Mouse (Mus musculus): ENCODE results near the gene Tnfrsf13c. TPM values are rescaled to one million over a fixed set of nuclear protein-coding genes. Genes with fewer than 3 reads are reported as not detected.
A peak's percentile ranks its signal among the peaks of the same experiment; 100 is the strongest.

Gene Tnfrsf13c
- total RNA-seq, 2 experiments from 2014 or later, result 0.69 to 1.0 TPM

- DNase-seq (ENCODE audit: low spot score in 2 of 2), result no peak
Measured at GRCm38 (mm10) chr15:82230098-82230611, 6.0 kb upstream of the Tnfrsf13c start.

- DNase-seq (ENCODE audit: low spot score in 2 of 2), result no peak
Measured at GRCm38 (mm10) chr15:82229542-82230045, 5.4 kb upstream of the Tnfrsf13c start.

DNA sequence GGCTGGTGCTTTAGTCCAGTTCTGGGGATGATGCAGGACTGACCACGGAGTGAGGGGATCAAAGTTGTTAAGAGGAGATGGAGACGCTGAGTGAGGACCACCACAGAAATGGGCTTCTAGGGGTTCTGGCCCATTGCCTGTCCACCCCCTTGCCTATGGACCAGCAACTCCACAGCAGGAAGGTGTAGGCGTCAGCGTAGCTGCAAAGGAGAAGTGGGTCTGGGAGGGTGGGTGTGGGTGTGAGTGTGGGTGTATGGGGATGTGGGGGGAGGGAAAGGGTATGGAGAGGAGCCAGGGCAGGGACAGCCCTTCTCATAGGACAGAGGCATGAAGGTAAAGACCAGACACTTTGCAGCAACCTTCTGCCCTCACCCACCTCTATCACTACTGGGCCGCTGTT is 1.6 kb upstream of the Tnfrsf13c start:
- DNase-seq (ENCODE audit: low spot score in 2 of 2), result no peak

- no peak for DNase-seq (ENCODE audit: low spot score in 2 of 2)
Measured at GRCm38 (mm10) chr15:82224602-82225215, 540 bp upstream of the Tnfrsf13c start.

GRCm38 (mm10) chr15:82223251-82223650 is 918 bp downstream of the Tnfrsf13c start:
- no peak for DNase-seq (ENCODE audit: low spot score in 2 of 2)

DNA sequence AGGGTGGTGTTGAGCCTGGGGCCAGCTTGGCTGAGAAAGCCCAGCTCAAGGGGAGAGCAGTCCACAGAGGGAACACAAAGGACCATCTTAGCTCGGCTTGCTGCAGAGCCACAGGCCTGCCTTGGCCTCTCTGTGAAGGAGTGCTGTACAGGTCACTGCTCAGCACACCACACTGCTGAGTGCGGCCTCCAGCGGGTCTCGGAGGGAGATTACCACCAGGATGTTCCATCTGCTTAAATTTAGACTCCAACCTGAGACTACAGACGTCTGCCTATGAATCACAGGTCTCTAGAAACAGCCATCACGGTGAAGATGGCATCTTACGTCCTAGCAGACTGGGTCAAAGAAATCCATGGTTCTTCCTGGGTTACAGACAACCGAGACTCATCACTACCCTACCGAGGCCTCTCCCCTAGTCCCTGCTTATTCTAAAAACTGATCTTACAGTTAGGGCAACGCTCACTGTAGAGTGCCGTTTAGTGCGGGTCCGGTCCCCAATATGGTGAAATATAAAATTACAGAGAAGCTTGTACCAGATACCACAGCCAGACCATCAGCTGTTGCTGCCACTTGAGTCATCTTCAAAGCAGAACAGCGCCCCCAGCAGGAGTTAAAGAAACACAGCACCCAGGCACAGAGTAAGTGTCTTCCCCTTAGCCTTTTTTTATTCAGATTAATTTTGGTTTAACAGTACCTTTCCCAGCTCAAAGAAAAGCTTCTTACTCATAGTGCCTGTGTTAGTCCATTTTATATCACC is 2.9 kb downstream of the Tnfrsf13c start:
- no peak for DNase-seq (ENCODE audit: low spot score in 2 of 2)

- DNase-seq (ENCODE audit: low spot score in 2 of 2), result no peak
Measured at GRCm38 (mm10) chr15:82220003-82220675, 4.0 kb downstream of the Tnfrsf13c start.

DNA sequence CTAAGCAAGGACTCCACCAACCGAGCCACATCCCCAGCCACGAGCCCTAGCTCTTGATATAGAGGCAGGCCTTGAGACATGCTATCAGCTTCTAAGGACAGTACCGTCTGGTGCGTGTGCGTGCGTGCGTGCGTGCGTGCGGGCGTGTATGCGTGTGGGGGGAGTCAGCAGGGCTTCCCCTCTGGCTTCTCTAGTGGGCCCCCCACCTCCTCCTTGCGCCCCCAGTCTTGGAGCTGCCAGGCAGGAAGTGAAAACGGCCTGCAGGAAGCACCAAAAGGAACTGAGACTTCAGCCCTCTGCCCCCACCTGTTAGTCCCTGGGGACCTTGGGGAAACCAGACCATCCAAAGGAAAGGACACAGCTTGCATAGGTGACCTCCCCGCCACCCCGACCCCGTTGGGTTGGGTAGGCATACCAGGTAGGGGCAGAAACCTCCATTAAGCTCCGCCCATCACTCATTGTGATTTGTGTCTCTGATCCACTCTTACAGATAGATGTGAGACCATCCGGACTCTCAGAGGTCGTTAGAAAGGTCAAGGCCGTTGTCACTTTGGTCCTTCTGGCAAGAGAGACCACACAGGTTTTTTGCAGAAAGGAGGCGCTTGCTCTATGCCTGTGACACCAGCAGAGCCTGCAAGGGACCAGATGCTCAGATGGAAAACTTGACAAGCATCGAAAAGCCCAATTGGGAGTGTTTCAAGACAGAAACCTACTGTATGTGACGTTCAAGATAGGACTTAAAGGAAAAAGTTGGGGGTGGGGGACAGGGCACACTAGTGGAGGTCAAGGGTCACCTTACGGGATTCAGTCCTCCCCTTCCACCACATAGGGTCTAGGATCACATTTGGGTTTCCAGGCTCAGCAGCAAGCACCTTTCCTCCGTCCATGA is 5.1 kb downstream of the Tnfrsf13c start:
- no peak for DNase-seq (ENCODE audit: low spot score in 2 of 2)

GRCm38 (mm10) chr15:82217980-82218379 is 6.2 kb downstream of the Tnfrsf13c start:
- DNase-seq (ENCODE audit: low spot score in 2 of 2), result no peak

GRCm38 (mm10) chr15:82217039-82217438 is 7.1 kb downstream of the Tnfrsf13c start:
- no peak for DNase-seq (ENCODE audit: low spot score in 2 of 2)

DNA sequence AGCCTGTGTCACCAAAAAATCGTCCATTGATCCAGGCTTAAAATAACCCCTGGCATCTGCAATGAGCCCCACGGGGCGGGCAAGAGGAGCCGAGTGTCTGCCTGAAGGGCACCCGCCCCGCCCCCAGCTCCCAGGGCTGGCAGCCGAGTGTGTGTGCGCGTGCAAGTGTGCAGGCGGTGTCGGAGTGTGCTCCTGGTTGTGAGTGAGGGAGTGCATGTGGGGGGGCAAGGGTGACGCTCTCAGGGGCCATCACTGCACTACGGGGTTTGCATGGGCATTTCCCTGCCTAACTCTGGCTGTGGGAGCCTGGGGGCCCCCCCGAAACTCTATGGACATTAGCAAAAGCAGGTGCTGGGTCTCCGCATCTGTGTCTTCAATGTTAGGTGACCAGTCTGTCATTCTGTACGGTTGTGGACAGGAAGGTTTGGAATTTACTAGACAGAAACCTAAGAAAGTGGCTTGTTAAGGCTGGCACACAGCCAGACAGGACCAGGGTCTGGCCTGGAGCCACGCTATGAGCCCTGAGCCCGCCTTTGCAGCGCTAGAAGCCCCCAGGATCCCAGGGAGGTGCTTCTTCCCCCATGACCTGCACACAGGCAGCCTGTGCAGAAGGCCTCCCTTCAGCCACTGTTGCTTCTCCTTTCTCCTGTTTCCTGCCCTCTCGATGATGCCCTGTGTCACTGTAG is 7.9 kb downstream of the Tnfrsf13c start:
- DNase-seq (ENCODE audit: low spot score in 2 of 2), result no peak

GRCm38 (mm10) chr15:82215332-82216046 is 8.7 kb downstream of the Tnfrsf13c start:
- no peak for DNase-seq (ENCODE audit: low spot score in 2 of 2)

GRCm38 (mm10) chr15:82213222-82213621 is 10.9 kb downstream of the Tnfrsf13c start:
- no peak for DNase-seq (ENCODE audit: low spot score in 2 of 2)

DNA sequence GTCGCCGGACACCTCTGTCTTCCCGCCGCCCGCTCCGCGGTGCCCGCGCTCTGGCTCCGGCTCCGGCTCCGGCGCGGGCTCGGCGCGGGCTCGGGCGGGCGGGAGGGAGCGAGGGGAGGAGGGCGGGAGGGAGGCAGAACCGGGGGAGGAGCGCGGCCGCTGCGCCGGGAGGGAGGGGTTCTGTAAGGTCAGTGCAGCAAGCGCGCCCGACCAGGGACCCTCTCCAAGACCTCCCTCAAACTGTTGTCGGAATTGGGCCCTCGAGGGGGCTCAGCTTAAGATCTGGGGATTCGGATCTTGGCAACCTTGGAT is 11.5 kb downstream of the Tnfrsf13c start, which contains the start of gene Shisa8:
Gene Shisa8 (minus strand): TSS at position 64 of the 312 bp plus-strand sequence.
- DNase-seq (ENCODE audit: low spot score in 2 of 2), result no peak

DNA sequence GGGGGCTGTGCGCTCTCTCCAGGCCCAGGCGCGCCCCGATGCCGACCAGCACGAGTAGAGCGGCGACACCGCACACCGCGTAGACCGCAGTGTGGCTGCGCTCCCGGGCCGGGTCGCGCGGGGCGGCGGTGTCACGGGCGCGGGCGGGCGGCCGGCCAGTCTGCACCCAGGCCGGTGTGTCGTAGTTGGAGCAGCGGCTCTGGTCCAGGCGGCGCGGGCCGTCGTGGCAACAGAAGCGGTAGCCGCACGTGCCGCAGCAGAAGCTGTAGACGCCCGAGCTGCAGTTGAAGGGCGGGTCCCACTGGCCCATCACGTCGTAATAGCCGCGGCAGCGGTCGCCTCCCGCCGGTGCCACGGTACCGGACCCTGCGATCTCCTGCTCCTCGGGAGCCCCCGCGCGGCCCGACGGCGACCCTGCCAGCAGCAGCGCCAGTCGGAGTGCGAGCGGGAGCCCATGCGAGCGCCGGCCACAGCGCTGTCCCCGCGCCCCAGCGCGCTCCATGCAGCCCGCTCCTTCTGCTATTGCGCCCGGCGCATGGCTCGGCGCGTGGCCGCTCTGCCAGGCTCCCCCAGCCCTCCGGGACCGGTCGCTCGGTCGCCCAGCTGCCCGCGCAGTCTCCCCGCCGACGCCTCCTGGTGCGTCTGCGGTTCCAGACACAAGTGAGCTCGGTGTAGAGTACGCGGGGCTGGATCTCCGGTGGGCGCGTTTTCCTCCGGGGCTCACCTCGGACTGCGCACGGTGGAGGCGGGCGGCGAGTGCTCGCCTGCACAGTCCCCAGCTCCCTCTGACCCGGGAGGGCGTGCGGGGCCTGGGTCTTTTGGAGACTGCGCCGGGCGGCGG is 12.0 kb downstream of the Tnfrsf13c start:
- DNase-seq (ENCODE audit: low spot score in 2 of 2), result peak in 1 of 2 experiments; percentile 62

- DNase-seq (ENCODE audit: low spot score in 2 of 2), result no peak
Measured at GRCm38 (mm10) chr15:82211281-82211680, 12.9 kb downstream of the Tnfrsf13c start.

DNA sequence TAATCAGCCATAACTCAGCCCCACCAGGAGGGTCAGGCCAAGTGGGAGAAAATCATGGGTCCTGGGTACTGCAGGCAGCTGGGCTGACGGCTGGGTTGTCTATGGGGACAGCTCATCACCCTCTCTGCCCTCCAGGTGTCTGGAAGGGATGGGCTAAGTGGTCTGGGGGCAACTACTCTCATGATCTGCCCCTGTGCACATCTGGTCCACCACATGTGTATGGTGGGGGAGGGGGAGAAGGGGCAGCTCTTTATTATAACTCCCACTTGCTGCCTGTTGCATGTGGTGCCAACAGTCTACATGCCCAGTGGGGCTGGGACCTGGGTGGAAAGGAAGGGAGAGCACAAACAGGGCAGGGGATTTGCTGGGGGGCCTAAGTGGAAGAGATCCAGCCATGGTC is 13.4 kb downstream of the Tnfrsf13c start:
- no peak for DNase-seq (ENCODE audit: low spot score in 2 of 2)

DNA sequence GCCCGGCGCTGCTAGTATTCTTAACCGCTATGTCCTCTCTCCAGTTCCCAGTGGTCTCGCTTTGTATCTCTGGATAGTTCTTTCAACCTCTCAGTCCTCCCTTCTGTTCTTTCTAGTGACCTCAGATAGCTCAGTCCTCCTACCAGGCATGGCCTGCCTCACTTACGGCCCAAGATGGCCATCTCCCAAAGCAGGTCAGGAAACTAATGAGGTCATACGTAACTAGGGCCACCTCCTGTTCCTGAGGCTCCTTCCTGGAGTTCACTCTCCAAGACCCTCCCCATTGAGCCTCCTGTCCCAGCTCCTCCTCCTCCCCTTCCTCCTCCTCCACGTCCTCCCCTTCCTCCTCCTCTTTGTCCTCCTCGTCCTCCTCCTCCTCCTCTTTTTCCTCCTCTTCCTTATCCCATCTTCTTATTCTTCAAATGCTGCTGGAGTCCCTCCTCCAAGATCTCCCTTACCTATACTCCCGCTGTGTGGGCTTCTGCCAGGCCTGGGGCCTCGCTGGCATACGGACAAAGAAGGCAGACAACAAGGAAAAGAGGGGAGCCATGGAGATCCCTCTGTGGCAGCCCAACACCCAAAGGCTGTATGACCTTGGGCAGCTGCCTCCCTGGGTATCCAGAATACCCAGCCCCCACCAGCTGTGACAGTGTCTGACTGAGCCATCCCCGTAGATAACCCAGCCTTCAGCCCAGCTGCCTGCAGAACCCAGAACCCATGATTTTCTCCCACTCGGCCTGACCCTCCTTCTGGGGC is 14.7 kb downstream of the Tnfrsf13c start:
- DNase-seq (ENCODE audit: low spot score in 2 of 2), result no peak

Measured in layer of hippocampus, postnatal 10 days (tissue).